Mouse (Mus musculus) heart, postnatal 14 days (tissue): Measurements from ENCODE around the gene Ltb4r2. TPM values are rescaled to one million over a fixed set of nuclear protein-coding genes. Genes with fewer than 3 reads are reported as not detected.

ENCODE experiments used
- DNase-seq, 2 experiments: peaks; one replicate each; pipeline ENCODE4 v3.0.0; 2021 to 2022
- intact Hi-C: fragments of 180-260 bp; cut with DNase I; formaldehyde crosslinking; loops from one replicate; pipeline ENCODE4 v1.15.1; 2025
- total RNA-seq, 2 experiments: library from RNA; stranded (reverse); gene quantifications; 2 replicates each; pipeline ENCODE4 v1.2.3; 2021

Gene Ltb4r2
- total RNA-seq, 2 experiments from 2014 or later: 0.12 to 0.17 TPM

- intact Hi-C loops: no loop called here
- DNase-seq: no peak
These were observed 16.6 kb downstream of the Ltb4r2 start for GRCm38 (mm10) chr14:55777806-55778205.

- intact Hi-C loops: no loop called here
These were observed 17.5 kb downstream of the Ltb4r2 start for GRCm38 (mm10) chr14:55778686-55779085.

GRCm38 (mm10) chr14:55779656-55780055 lies 18.4 kb downstream of the Ltb4r2 start:
- intact Hi-C loops: loop anchor here (2.0 kb wide), 1 partner anchor 139 kb away; no protein-coding TSS in a partner anchor
- peak in 1 of 2 experiments; percentile 1 for DNase-seq

More at GRCm38 (mm10) chr14:55778686-55779085, 17.5 kb downstream of the Ltb4r2 start:
- peak in 1 of 2 experiments; percentile 0 for DNase-seq

- intact Hi-C loops: loop anchor here (2.0 kb wide), 1 partner anchor 138 kb away; no protein-coding TSS in a partner anchor
- peak; percentile 0 to 1 for DNase-seq
These were observed 19.5 kb downstream of the Ltb4r2 start for GRCm38 (mm10) chr14:55780736-55781135.

- DNase-seq: peak; percentile 62 to 79
- intact Hi-C loops: loop anchor here (2.0 kb wide), 1 partner anchor 137 kb away; no protein-coding TSS in a partner anchor
These were observed 20.1 kb downstream of the Ltb4r2 start for GRCm38 (mm10) chr14:55781310-55781709.

GRCm38 (mm10) chr14:55782361-55782960 lies 21.2 kb downstream of the Ltb4r2 start:
- DNase-seq: peak; percentile 8 to 15
- intact Hi-C loops: loop anchor here (2.0 kb wide), 1 partner anchor 82 kb away; no protein-coding TSS in a partner anchor

- intact Hi-C loops: loop anchor here (2.0 kb wide), 1 partner anchor 81 kb away; no protein-coding TSS in a partner anchor
- peak; percentile 39 to 40 for DNase-seq
These were observed 22.1 kb downstream of the Ltb4r2 start for GRCm38 (mm10) chr14:55783171-55783957.

- intact Hi-C loops: loop anchor here (2.0 kb wide), 2 partner anchors 39 to 81 kb away; partner anchors contain the start of gene Nfatc4
- DNase-seq: peak; percentile 40 to 56
These were observed 22.7 kb downstream of the Ltb4r2 start, which contains the start of gene Adcy4 for GRCm38 (mm10) chr14:55783958-55784235. Gene Adcy4 (minus strand): TSS chr14:55784095.

- DNase-seq: peak; percentile 1 to 3
- intact Hi-C loops: loop anchor here (2.0 kb wide), 1 partner anchor 38 kb away; the partner anchor contains the start of gene Nfatc4
These were observed 24.0 kb downstream of the Ltb4r2 start for GRCm38 (mm10) chr14:55785195-55785594.

- peak in 1 of 2 experiments; percentile 0 for DNase-seq
- intact Hi-C loops: no loop called here
These were observed 26.5 kb downstream of the Ltb4r2 start for GRCm38 (mm10) chr14:55787731-55788130.

- intact Hi-C loops: no loop called here
- DNase-seq: peak; percentile 36 to 44
These were observed 27.2 kb downstream of the Ltb4r2 start, which contains the start of gene Ripk3 for GRCm38 (mm10) chr14:55788256-55789050. Gene Ripk3 (minus strand): TSS chr14:55788865.

- no peak for DNase-seq
- intact Hi-C loops: no loop called here
These were observed 32.2 kb downstream of the Ltb4r2 start for GRCm38 (mm10) chr14:55793461-55793860.

- intact Hi-C loops: no loop called here
- peak in 1 of 2 experiments; percentile 43 for DNase-seq
These were observed 32.7 kb downstream of the Ltb4r2 start for GRCm38 (mm10) chr14:55793946-55794345.

GRCm38 (mm10) chr14:55795380-55796163 lies 34.3 kb downstream of the Ltb4r2 start:
- DNase-seq: no peak
- intact Hi-C loops: no loop called here

Other genes starting within 250 kb of the Ltb4r2 start
- not detected for gene Nrl, start 236.4 kb upstream of the Ltb4r2 start, total RNA-seq
- 10 to 100 TPM; 17.7 to 23.0 TPM for gene Pck2, start 221.2 kb upstream of the Ltb4r2 start, total RNA-seq
- 100 to 1,000 TPM; 112 to 118 TPM for gene Dcaf11, start 201.4 kb upstream of the Ltb4r2 start, total RNA-seq
- gene A730061H03Rik, start 201.0 kb upstream of the Ltb4r2 start, total RNA-seq: under 1 TPM in 1 of 2 experiments, not detected in 1; 0.69 TPM
- 100 to 1,000 TPM; 204 to 226 TPM for gene Fitm1, start 185.8 kb upstream of the Ltb4r2 start, total RNA-seq
- 100 to 1,000 TPM; 218 to 238 TPM for gene Psme1, start 183.3 kb upstream of the Ltb4r2 start, total RNA-seq
- gene Emc9, start 176.1 kb upstream of the Ltb4r2 start, total RNA-seq: 10 to 100 TPM; 39.9 to 45.0 TPM
- gene Psme2, start 170.3 kb upstream of the Ltb4r2 start, total RNA-seq: 100 to 1,000 TPM in 1 of 2 experiments, 10 to 100 TPM in 1; 90.7 to 132 TPM
- 10 to 100 TPM; 21.8 to 26.1 TPM for gene Rnf31, start 169.7 kb upstream of the Ltb4r2 start, total RNA-seq
- gene Irf9, start 157.9 kb upstream of the Ltb4r2 start, total RNA-seq: 1 to 10 TPM; 9.2 to 9.3 TPM
- 1 to 10 TPM in 1 of 2 experiments, under 1 TPM in 1; 0.72 to 1.2 TPM for gene Rec8, start 143.4 kb upstream of the Ltb4r2 start, total RNA-seq
- gene Ipo4, start 125.5 kb upstream of the Ltb4r2 start, total RNA-seq: 10 to 100 TPM; 41.4 to 49.9 TPM
- gene Gm49378, start 123.5 kb upstream of the Ltb4r2 start, total RNA-seq: 1 to 10 TPM; 2.2 to 2.9 TPM
- gene Tm9sf1, start 117.6 kb upstream of the Ltb4r2 start, total RNA-seq: 10 to 100 TPM; 45.3 to 45.4 TPM
- under 1 TPM; 0.53 to 0.76 TPM for gene Tssk4, start 111.2 kb upstream of the Ltb4r2 start, total RNA-seq
- gene Mdp1, start 100.9 kb upstream of the Ltb4r2 start, total RNA-seq: 10 to 100 TPM; 52.4 to 55.9 TPM
- gene Gmpr2, start 89.5 kb upstream of the Ltb4r2 start, total RNA-seq: 10 to 100 TPM; 12.8 to 14.1 TPM
- gene Nedd8, start 89.3 kb upstream of the Ltb4r2 start, total RNA-seq: 100 to 1,000 TPM; 254 to 257 TPM
- 10 to 100 TPM; 10.5 to 10.8 TPM for gene Tinf2, start 79.6 kb upstream of the Ltb4r2 start, total RNA-seq
- under 1 TPM; 0.29 TPM for gene Tgm1, start 47.5 kb upstream of the Ltb4r2 start, total RNA-seq
- 10 to 100 TPM; 11.4 to 13.7 TPM for gene Rabggta, start 39.2 kb upstream of the Ltb4r2 start, total RNA-seq
- 10 to 100 TPM; 54.6 to 56.2 TPM for gene Dhrs1, start 15.7 kb upstream of the Ltb4r2 start, total RNA-seq
- 10 to 100 TPM; 11.2 to 11.4 TPM for gene Nop9, start 15.7 kb upstream of the Ltb4r2 start, total RNA-seq
- gene Cideb, start 3.0 kb upstream of the Ltb4r2 start, total RNA-seq: 1 to 10 TPM in 1 of 2 experiments, under 1 TPM in 1; 1.00 to 1.0 TPM
- under 1 TPM; 0.37 to 0.60 TPM for gene Ltb4r1, start 4.5 kb downstream of the Ltb4r2 start, total RNA-seq
- 10 to 100 TPM; 19.8 to 21.1 TPM for gene Adcy4, start 22.7 kb downstream of the Ltb4r2 start, total RNA-seq
- gene Ripk3, start 27.4 kb downstream of the Ltb4r2 start, total RNA-seq: 1 to 10 TPM; 4.4 to 6.1 TPM
- gene Nfatc4, start 61.7 kb downstream of the Ltb4r2 start, total RNA-seq: 1 to 10 TPM; 7.0 to 9.2 TPM
- gene Nynrin, start 92.6 kb downstream of the Ltb4r2 start, total RNA-seq: 10 to 100 TPM; 13.6 to 15.8 TPM
- gene Cbln3, start 123.0 kb downstream of the Ltb4r2 start, total RNA-seq: under 1 TPM; 0.10 TPM
- gene Khnyn, start 123.5 kb downstream of the Ltb4r2 start, total RNA-seq: 10 to 100 TPM; 13.4 to 14.3 TPM
- 10 to 100 TPM; 71.5 to 78.4 TPM for gene Sdr39u1, start 138.9 kb downstream of the Ltb4r2 start, total RNA-seq
- 1 to 10 TPM; 4.4 to 5.1 TPM for gene Cma1, start 183.2 kb downstream of the Ltb4r2 start, total RNA-seq
- not detected for gene Cma2, start 189.6 kb downstream of the Ltb4r2 start, total RNA-seq